Mouse (Mus musculus) adrenal gland, postnatal 10 days (tissue): Measurements from ENCODE around the gene Cbfb. TPM values are rescaled to one million over a fixed set of nuclear protein-coding genes. Genes with fewer than 3 reads are reported as not detected.

Source experiments
- total RNA-seq, 2 experiments: library from RNA; stranded (reverse); gene quantifications; 2 replicates each; pipeline ENCODE4 v1.2.3; 2021

Gene Cbfb
- total RNA-seq, 2 experiments from 2014 or later: 47.2 to 50.2 TPM

Other genes with a start within 250 kb of the Cbfb start
- 10 to 100 TPM in 1 of 2 experiments, 1 to 10 TPM in 1; 9.9 to 21.9 TPM for gene Ces2e, start 244.4 kb upstream of the Cbfb start, total RNA-seq
- not detected for gene Ces2f, start 223.3 kb upstream of the Cbfb start, total RNA-seq
- gene Ces2g, start 209.0 kb upstream of the Cbfb start, total RNA-seq: 1 to 10 TPM; 7.8 to 7.9 TPM
- gene Ces2h, start 169.8 kb upstream of the Cbfb start, total RNA-seq: 1 to 10 TPM in 1 of 2 experiments, under 1 TPM in 1; 0.85 to 2.1 TPM
- 10 to 100 TPM; 40.6 to 68.1 TPM for gene Ces3a, start 122.1 kb upstream of the Cbfb start, total RNA-seq
- gene Ces3b, start 86.9 kb upstream of the Cbfb start, total RNA-seq: not detected
- not detected for gene Ces4a, start 38.9 kb upstream of the Cbfb start, total RNA-seq
- 10 to 100 TPM; 32.3 to 35.6 TPM for gene D230025D16Rik, start 54.5 kb downstream of the Cbfb start, total RNA-seq
- gene B3gnt9, start 84.5 kb downstream of the Cbfb start, total RNA-seq: 1 to 10 TPM; 7.7 to 7.9 TPM
- 10 to 100 TPM; 12.9 to 13.3 TPM for gene Tradd, start 93.9 kb downstream of the Cbfb start, total RNA-seq
- 1 to 10 TPM; 3.2 to 3.6 TPM for gene Fbxl8, start 94.0 kb downstream of the Cbfb start, total RNA-seq
- gene Hsf4, start 99.1 kb downstream of the Cbfb start, total RNA-seq: 1 to 10 TPM in 1 of 2 experiments, under 1 TPM in 1; 0.84 to 1.4 TPM
- 10 to 100 TPM in 1 of 2 experiments, 1 to 10 TPM in 1; 9.4 to 13.1 TPM for gene Nol3, start 105.5 kb downstream of the Cbfb start, total RNA-seq
- gene 4931428F04Rik, start 119.2 kb downstream of the Cbfb start, total RNA-seq: 1 to 10 TPM; 4.8 to 6.9 TPM
- gene Exoc3l, start 125.4 kb downstream of the Cbfb start, total RNA-seq: 10 to 100 TPM; 14.2 to 22.8 TPM
- gene E2f4, start 127.0 kb downstream of the Cbfb start, total RNA-seq: 10 to 100 TPM; 36.3 to 41.6 TPM
- 1 to 10 TPM; 6.1 to 6.2 TPM for gene Elmo3, start 134.9 kb downstream of the Cbfb start, total RNA-seq
- 1 to 10 TPM; 5.9 to 7.9 TPM for gene Lrrc29, start 155.6 kb downstream of the Cbfb start, total RNA-seq
- gene Tmem208, start 155.7 kb downstream of the Cbfb start, total RNA-seq: 10 to 100 TPM; 43.7 to 45.4 TPM
- 10 to 100 TPM; 11.9 to 16.5 TPM for gene Fhod1, start 177.3 kb downstream of the Cbfb start, total RNA-seq
- 1 to 10 TPM; 1.5 to 2.6 TPM for gene Slc9a5, start 178.2 kb downstream of the Cbfb start, total RNA-seq
- under 1 TPM; 0.36 to 0.51 TPM for gene Plekhg4, start 202.6 kb downstream of the Cbfb start, total RNA-seq
- gene Kctd19, start 242.8 kb downstream of the Cbfb start, total RNA-seq: under 1 TPM; 0.15 to 0.33 TPM
- gene Lrrc36, start 242.9 kb downstream of the Cbfb start, total RNA-seq: 1 to 10 TPM; 3.3 to 3.8 TPM